Mouse (Mus musculus): ENCODE data around the gene Tmem98. TPM values are rescaled to one million over a fixed set of nuclear protein-coding genes. Genes with fewer than 3 reads are reported as not detected.

Gene Tmem98
- polyA plus RNA-seq, 1 experiment from 2014 or later, result 129 TPM

- no peak overlapping the region for H3K9ac ChIP-seq (replicated peaks; ENCODE audit: low read length)
- H3K27ac ChIP-seq (replicated peaks; ENCODE audit: low read depth, low read length), result no peak overlapping the region; the same call in 1 of the 2 replicates
- no peaks in the 10 kb centered on the region for H3K9me3 ChIP-seq (replicated peaks; ENCODE audit: control insufficient read depth, low read length)
- H3K36me3 ChIP-seq (replicated peaks; ENCODE audit: control insufficient read depth, insufficient read depth, low read depth, low read length), result peaks cover 9% of the 10 kb centered on the region
- H3K4me3 ChIP-seq (ENCODE audit: low read depth, low read length), result no peak overlapping the region
- H3K4me2 ChIP-seq (ENCODE audit: low read depth, low read length), result no peak overlapping the region
- no peaks in the 10 kb centered on the region for H3K4me1 ChIP-seq (ENCODE audit: control insufficient read depth, insufficient read depth, low read length)
- ATAC-seq (replicated peaks; ENCODE audit: insufficient number of reproducible peaks, low FRiP score, low TSS enrichment, low read depth) (peak; percentile 70), DNase-seq (ENCODE audit: low spot score) (peak; percentile 91)
- WGBS, result 38% methylated on average over 11 of the region's 11 CpGs
- H3K27me3 ChIP-seq (ENCODE audit: control insufficient read depth, insufficient read depth, low read length), result no peaks in the 10 kb centered on the region
These were observed 8.2 kb downstream of the Tmem98 start for GRCm38 (mm10) chr11:80818060-80818697.

DNA sequence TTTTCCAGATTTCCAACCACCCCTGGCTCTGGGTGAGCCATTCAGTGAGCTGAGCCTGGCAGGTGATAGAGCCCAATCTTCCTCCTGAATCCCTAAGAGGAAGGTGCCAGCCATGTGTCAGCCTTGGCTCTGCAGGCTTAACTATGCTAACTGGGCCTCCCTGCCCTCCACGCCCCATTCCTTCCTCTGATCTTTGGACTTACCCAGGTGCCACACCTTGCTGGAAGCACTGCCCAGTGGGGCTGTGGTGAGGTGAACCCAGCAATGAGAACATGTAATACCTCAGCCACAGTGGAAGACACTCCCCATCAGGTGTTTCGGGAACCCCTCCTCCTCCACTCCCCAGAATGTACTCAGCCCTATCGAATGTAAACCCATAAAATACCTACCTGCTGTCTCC, 10.1 kb downstream of the Tmem98 start:
- Histone ChIP-seq H3K9me3 (replicated peaks; ENCODE audit: control insufficient read depth, low read length) (no peaks in the 10 kb centered on the region), H3K27ac (replicated peaks; ENCODE audit: low read depth, low read length) (no peak overlapping the region), H3K4me3 (ENCODE audit: low read depth, low read length) (no peak overlapping the region), H3K4me1 (ENCODE audit: control insufficient read depth, insufficient read depth, low read length) (no peaks in the 10 kb centered on the region), H3K9ac (replicated peaks; ENCODE audit: low read length) (no peak overlapping the region), H3K27me3 (ENCODE audit: control insufficient read depth, insufficient read depth, low read length) (no peaks in the 10 kb centered on the region), H3K36me3 (replicated peaks; ENCODE audit: control insufficient read depth, insufficient read depth, low read depth, low read length) (peaks cover 6% of the 10 kb centered on the region; the same call in 1 of the 2 replicates), H3K4me2 (ENCODE audit: low read depth, low read length) (no peak overlapping the region)
- WGBS, result 87% methylated on average over 3 of the region's 3 CpGs
- ATAC-seq (replicated peaks; ENCODE audit: insufficient number of reproducible peaks, low FRiP score, low TSS enrichment, low read depth) (no peak), DNase-seq (ENCODE audit: low spot score) (no peak)

- peak; percentile 49 for DNase-seq (ENCODE audit: low spot score)
- Histone ChIP-seq H3K27me3 (ENCODE audit: control insufficient read depth, insufficient read depth, low read length) (no peaks in the 10 kb centered on the region), H3K36me3 (replicated peaks; ENCODE audit: control insufficient read depth, insufficient read depth, low read depth, low read length) (no peaks in the 10 kb centered on the region; the same call in 1 of the 2 replicates), H3K9me3 (replicated peaks; ENCODE audit: control insufficient read depth, low read length) (no peaks in the 10 kb centered on the region), H3K9ac (replicated peaks; ENCODE audit: low read length) (no peak overlapping the region), H3K27ac (replicated peaks; ENCODE audit: low read depth, low read length) (no peak overlapping the region), H3K4me3 (ENCODE audit: low read depth, low read length) (no peak overlapping the region), H3K4me1 (ENCODE audit: control insufficient read depth, insufficient read depth, low read length) (no peaks in the 10 kb centered on the region), H3K4me2 (ENCODE audit: low read depth, low read length) (no peak overlapping the region)
- 37% methylated on average over 14 of the region's 14 CpGs for WGBS
- ATAC-seq (replicated peaks; ENCODE audit: insufficient number of reproducible peaks, low FRiP score, low TSS enrichment, low read depth), result no peak
These were observed 11.3 kb downstream of the Tmem98 start for GRCm38 (mm10) chr11:80821296-80821695.

DNA sequence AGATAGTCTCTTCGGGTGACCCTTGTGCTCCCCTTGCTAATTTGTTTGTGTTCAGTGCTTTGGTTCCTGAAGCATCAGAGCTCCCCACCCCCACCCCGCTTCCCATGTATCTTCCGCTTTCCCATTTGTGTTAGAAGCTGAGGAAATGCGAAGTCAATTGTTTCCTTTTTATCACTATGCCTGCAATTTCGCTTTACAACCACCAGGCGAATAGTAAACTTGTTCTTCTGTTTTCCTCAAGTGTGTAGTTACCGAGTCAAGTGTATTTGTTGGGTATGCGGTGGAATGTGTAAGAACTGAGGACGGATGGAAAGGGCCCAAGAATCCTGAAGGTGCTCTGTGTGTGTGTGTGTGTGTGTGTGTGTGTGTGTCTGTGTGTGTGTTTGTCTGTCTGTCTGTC, 11.8 kb downstream of the Tmem98 start:
- H3K27ac ChIP-seq (replicated peaks; ENCODE audit: low read depth, low read length), result no peak overlapping the region
- no peak overlapping the region for H3K4me2 ChIP-seq (ENCODE audit: low read depth, low read length)
- H3K9me3 ChIP-seq (replicated peaks; ENCODE audit: control insufficient read depth, low read length), result no peaks in the 10 kb centered on the region
- H3K27me3 ChIP-seq (ENCODE audit: control insufficient read depth, insufficient read depth, low read length), result no peaks in the 10 kb centered on the region
- H3K9ac ChIP-seq (replicated peaks; ENCODE audit: low read length), result no peak overlapping the region
- H3K4me1 ChIP-seq (ENCODE audit: control insufficient read depth, insufficient read depth, low read length), result no peaks in the 10 kb centered on the region
- no peak for ATAC-seq (replicated peaks; ENCODE audit: insufficient number of reproducible peaks, low FRiP score, low TSS enrichment, low read depth)
- H3K36me3 ChIP-seq (replicated peaks; ENCODE audit: control insufficient read depth, insufficient read depth, low read depth, low read length), result no peaks in the 10 kb centered on the region; the same call in 1 of the 2 replicates
- DNase-seq (ENCODE audit: low spot score), result peak; percentile 17
- 85% methylated on average over 9 of the region's 9 CpGs for WGBS
- H3K4me3 ChIP-seq (ENCODE audit: low read depth, low read length), result no peak overlapping the region

DNA sequence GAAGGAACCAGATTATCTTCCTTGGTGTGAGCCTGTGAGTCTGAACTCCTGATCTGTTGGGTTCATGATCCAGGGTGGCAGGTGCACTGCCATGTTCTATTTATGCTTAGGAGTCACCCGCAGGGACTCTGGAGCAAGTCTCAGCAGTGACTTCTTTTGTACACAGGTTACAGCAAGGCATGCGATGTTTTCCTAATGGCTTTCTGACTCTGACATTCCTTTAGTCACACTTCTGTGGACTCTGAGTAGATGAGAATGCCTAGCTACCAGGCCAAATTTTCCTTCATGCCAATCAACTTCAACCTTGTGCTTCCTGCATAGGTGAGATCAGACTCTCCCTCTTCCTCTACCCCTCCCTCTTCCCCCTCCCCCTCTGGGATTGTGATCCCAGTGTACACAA, 25.4 kb downstream of the Tmem98 start:
- Histone ChIP-seq H3K4me3 (ENCODE audit: low read depth, low read length) (no peak overlapping the region), H3K36me3 (replicated peaks; ENCODE audit: control insufficient read depth, insufficient read depth, low read depth, low read length) (no peaks in the 10 kb centered on the region), H3K27me3 (ENCODE audit: control insufficient read depth, insufficient read depth, low read length) (no peaks in the 10 kb centered on the region), H3K4me1 (ENCODE audit: control insufficient read depth, insufficient read depth, low read length) (no peaks in the 10 kb centered on the region), H3K4me2 (ENCODE audit: low read depth, low read length) (no peak overlapping the region), H3K9me3 (replicated peaks; ENCODE audit: control insufficient read depth, low read length) (no peaks in the 10 kb centered on the region), H3K9ac (replicated peaks; ENCODE audit: low read length) (no peak overlapping the region), H3K27ac (replicated peaks; ENCODE audit: low read depth, low read length) (no peak overlapping the region)
- DNase-seq (ENCODE audit: low spot score) (no peak), ATAC-seq (replicated peaks; ENCODE audit: insufficient number of reproducible peaks, low FRiP score, low TSS enrichment, low read depth) (no peak)
- WGBS, result 80% methylated on average over 2 of the region's 2 CpGs

DNA sequence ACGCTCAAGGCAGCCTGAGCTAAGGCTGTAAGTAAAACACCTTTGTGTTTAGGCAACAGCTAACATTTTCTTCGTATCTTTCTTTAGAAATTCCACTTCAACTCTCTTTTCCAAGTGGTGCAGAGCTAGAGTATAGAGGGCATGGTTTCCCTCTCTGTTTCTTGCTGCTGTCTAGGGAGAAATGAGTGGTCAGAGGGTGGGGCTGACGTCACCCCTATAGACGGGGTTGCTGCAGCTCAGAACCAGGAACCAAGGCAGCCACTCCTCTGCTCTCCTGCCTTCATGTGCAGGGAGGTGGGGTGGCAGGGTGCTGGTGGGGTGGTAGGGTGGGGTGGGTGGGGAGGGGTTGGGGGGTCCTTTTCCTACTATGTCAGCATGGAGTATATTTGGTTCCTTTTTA, 25.9 kb downstream of the Tmem98 start:
- WGBS, result 72% methylated on average over 4 of the region's 4 CpGs
- no peak for DNase-seq (ENCODE audit: low spot score)
- H3K27me3 ChIP-seq (ENCODE audit: control insufficient read depth, insufficient read depth, low read length), result no peaks in the 10 kb centered on the region
- no peaks in the 10 kb centered on the region for H3K36me3 ChIP-seq (replicated peaks; ENCODE audit: control insufficient read depth, insufficient read depth, low read depth, low read length)
- no peak overlapping the region for H3K4me3 ChIP-seq (ENCODE audit: low read depth, low read length)
- H3K9me3 ChIP-seq (replicated peaks; ENCODE audit: control insufficient read depth, low read length), result no peaks in the 10 kb centered on the region
- H3K9ac ChIP-seq (replicated peaks; ENCODE audit: low read length), result no peak overlapping the region
- H3K27ac ChIP-seq (replicated peaks; ENCODE audit: low read depth, low read length), result no peak overlapping the region
- no peak for ATAC-seq (replicated peaks; ENCODE audit: insufficient number of reproducible peaks, low FRiP score, low TSS enrichment, low read depth)
- no peak overlapping the region for H3K4me2 ChIP-seq (ENCODE audit: low read depth, low read length)
- H3K4me1 ChIP-seq (ENCODE audit: control insufficient read depth, insufficient read depth, low read length), result no peaks in the 10 kb centered on the region

DNA sequence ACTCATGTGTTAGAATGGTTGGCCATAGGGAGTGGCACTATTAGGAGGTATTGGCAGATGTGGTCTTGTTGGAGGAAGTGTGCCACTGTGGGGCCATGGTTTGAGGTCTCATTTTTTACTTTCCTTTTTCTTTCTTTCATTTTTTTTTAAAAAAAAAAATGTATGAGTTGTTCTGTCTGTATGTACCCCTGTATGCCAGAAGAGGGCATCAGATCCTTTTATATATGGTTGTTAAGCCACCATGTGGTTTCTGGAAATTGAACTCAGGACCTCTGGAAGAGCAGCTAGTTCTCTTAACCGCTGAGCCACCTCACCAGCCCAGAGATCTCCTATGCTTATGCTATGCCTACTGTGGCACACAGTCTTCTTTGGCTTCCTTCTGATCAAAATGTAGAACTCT, 28.7 kb downstream of the Tmem98 start:
- Histone ChIP-seq H3K9ac (replicated peaks; ENCODE audit: low read length) (no peak overlapping the region), H3K9me3 (replicated peaks; ENCODE audit: control insufficient read depth, low read length) (no peaks in the 10 kb centered on the region), H3K27ac (replicated peaks; ENCODE audit: low read depth, low read length) (no peak overlapping the region), H3K27me3 (ENCODE audit: control insufficient read depth, insufficient read depth, low read length) (no peaks in the 10 kb centered on the region), H3K4me1 (ENCODE audit: control insufficient read depth, insufficient read depth, low read length) (no peaks in the 10 kb centered on the region), H3K4me3 (ENCODE audit: low read depth, low read length) (no peak overlapping the region), H3K4me2 (ENCODE audit: low read depth, low read length) (no peak overlapping the region), H3K36me3 (replicated peaks; ENCODE audit: control insufficient read depth, insufficient read depth, low read depth, low read length) (no peaks in the 10 kb centered on the region)
- WGBS, result 74% methylated on average over 1 of the region's 1 CpGs
- no peak for DNase-seq (ENCODE audit: low spot score)
- ATAC-seq (replicated peaks; ENCODE audit: insufficient number of reproducible peaks, low FRiP score, low TSS enrichment, low read depth), result no peak

- no peaks in the 10 kb centered on the region for H3K36me3 ChIP-seq (replicated peaks; ENCODE audit: control insufficient read depth, insufficient read depth, low read depth, low read length)
- H3K4me1 ChIP-seq (ENCODE audit: control insufficient read depth, insufficient read depth, low read length), result no peaks in the 10 kb centered on the region
- H3K4me3 ChIP-seq (ENCODE audit: low read depth, low read length), result no peak overlapping the region
- DNase-seq (ENCODE audit: low spot score) (no peak), ATAC-seq (replicated peaks; ENCODE audit: insufficient number of reproducible peaks, low FRiP score, low TSS enrichment, low read depth) (no peak)
- 82% methylated on average over 2 of the region's 2 CpGs for WGBS
- no peak overlapping the region for H3K27ac ChIP-seq (replicated peaks; ENCODE audit: low read depth, low read length)
- no peak overlapping the region for H3K9ac ChIP-seq (replicated peaks; ENCODE audit: low read length)
- no peaks in the 10 kb centered on the region for H3K27me3 ChIP-seq (ENCODE audit: control insufficient read depth, insufficient read depth, low read length)
- no peak overlapping the region for H3K4me2 ChIP-seq (ENCODE audit: low read depth, low read length)
- H3K9me3 ChIP-seq (replicated peaks; ENCODE audit: control insufficient read depth, low read length), result no peaks in the 10 kb centered on the region
These were observed 33.5 kb downstream of the Tmem98 start for GRCm38 (mm10) chr11:80843435-80843834.

Measured in embryonic facial prominence, embryonic 11.5 days (tissue).